Mouse (Mus musculus) T-cell, adult 2 months (primary cell): Measurements from ENCODE around the gene Vps18.

Experiments
- DNase-seq: peaks from one replicate; pipeline ENCODE4 v3.0.0; 2022; ENCODE audit warnings: low spot score

Gene Vps18

GRCm38 (mm10) chr2:119321771-119322586, 33.4 kb downstream of the Vps18 start:
- no peak for DNase-seq

GRCm38 (mm10) chr2:119322587-119323300, 34.2 kb downstream of the Vps18 start:
- DNase-seq, result no peak

GRCm38 (mm10) chr2:119323866-119324575, 35.5 kb downstream of the Vps18 start:
- DNase-seq, result no peak

GRCm38 (mm10) chr2:119324576-119325318, 36.2 kb downstream of the Vps18 start:
- DNase-seq, result no peak

- peak; percentile 24 for DNase-seq
These were observed 37.1 kb downstream of the Vps18 start, which contains the start of gene Dll4 for GRCm38 (mm10) chr2:119325568-119326143. Gene Dll4, plus strand, starts transcription at chr2:119325784.

GRCm38 (mm10) chr2:119326161-119327101, 37.9 kb downstream of the Vps18 start:
- no peak for DNase-seq

GRCm38 (mm10) chr2:119327102-119327480, 38.6 kb downstream of the Vps18 start:
- no peak for DNase-seq

GRCm38 (mm10) chr2:119327942-119328526, 39.5 kb downstream of the Vps18 start:
- no peak for DNase-seq

- no peak for DNase-seq
These were observed 40.0 kb downstream of the Vps18 start for GRCm38 (mm10) chr2:119328546-119328945.

GRCm38 (mm10) chr2:119329123-119329817, 40.7 kb downstream of the Vps18 start:
- no peak for DNase-seq

- DNase-seq, result no peak
These were observed 42.3 kb downstream of the Vps18 start for GRCm38 (mm10) chr2:119330795-119331194.

GRCm38 (mm10) chr2:119332177-119332661, 43.7 kb downstream of the Vps18 start:
- DNase-seq, result no peak

GRCm38 (mm10) chr2:119334135-119334534, 45.6 kb downstream of the Vps18 start:
- DNase-seq, result no peak

GRCm38 (mm10) chr2:119334964-119335525, 46.5 kb downstream of the Vps18 start:
- DNase-seq, result no peak

GRCm38 (mm10) chr2:119335535-119335934, 47.0 kb downstream of the Vps18 start:
- no peak for DNase-seq

GRCm38 (mm10) chr2:119336002-119336401, 47.5 kb downstream of the Vps18 start:
- DNase-seq, result no peak

GRCm38 (mm10) chr2:119336470-119336869, 47.9 kb downstream of the Vps18 start:
- no peak for DNase-seq

GRCm38 (mm10) chr2:119337425-119338265, 49.1 kb downstream of the Vps18 start:
- DNase-seq, result peak; percentile 72
